Mouse (Mus musculus) left cerebral cortex, postnatal 36 days (tissue): ENCODE measurements at regions not wholly inside any gene's neighbourhood (a gene's known extent, or its start where the extent isn't known, plus 50 kb on each side); places are given as distances from the start of the nearest gene placed in this dataset.
"Not testable (repeated sequence)": the region's sequence is repeated elsewhere in the genome, so short reads cannot be mapped to it uniquely, and the experiment has no call there.

Source experiments
- DNase-seq, 2 experiments: peaks; one replicate each; pipeline ENCODE4 v3.0.0; 2021 to 2022; ENCODE audit warnings: low spot score in 2 of 2, mixed read lengths in 1 of 2
- intact Hi-C: fragments of 180-260 bp; cut with DNase I; formaldehyde crosslinking; loops from one replicate; pipeline ENCODE4 v1.15.1; 2025

- DNase-seq: no peak
- intact Hi-C loops: no loop called here
Measured at GRCm38 (mm10) chr2:129947847-129948553, 64.1 kb upstream of the Tgm3 start.

GRCm38 (mm10) chr2:129949786-129950185 lies 62.4 kb upstream of the Tgm3 start:
- DNase-seq, intact Hi-C loops: not testable (repeated sequence)

- intact Hi-C loops: no loop called here
- no peak for DNase-seq
Measured at GRCm38 (mm10) chr2:129952486-129952885, 59.7 kb upstream of the Tgm3 start.

GRCm38 (mm10) chr2:129955260-129955691 lies 56.9 kb upstream of the Tgm3 start:
- intact Hi-C loops: no loop called here
- no peak for DNase-seq

GRCm38 (mm10) chr2:129958120-129958519 lies 54.0 kb upstream of the Tgm3 start:
- no peak for DNase-seq
- intact Hi-C loops: no loop called here

GRCm38 (mm10) chr2:129960364-129960763 lies 51.8 kb upstream of the Tgm3 start:
- no peak for DNase-seq
- intact Hi-C loops: no loop called here

GRCm38 (mm10) chr2:129961522-129961921 lies 50.6 kb upstream of the Tgm3 start:
- no peak for DNase-seq
- intact Hi-C loops: no loop called here
